Mouse (Mus musculus) Patski (cell line): ENCODE results near the gene Stat5a. TPM values are rescaled to one million over a fixed set of nuclear protein-coding genes. Genes with fewer than 3 reads are reported as not detected.

Experiments
- ATAC-seq: fragments of 100-300 bp; one replicate; pipeline ENCODE4 v1.8.0; 2021
- CTCF ChIA-PET: fragments of 350-600 bp; sonication (Branson Sonifier 250); formaldehyde crosslinking; loops from one replicate; lab custom pipeline; 2022; ENCODE audit warnings: inconsistent platforms; lab: Charles Lee
- POLR2A ChIA-PET: fragments of 350-600 bp; sonication (Branson Sonifier 250); formaldehyde crosslinking; loops from one replicate; lab custom pipeline; 2022; ENCODE audit warnings: antibody characterized with exemption, inconsistent platforms; lab: Charles Lee
- DNase-seq: peaks from one replicate; pipeline ENCODE4 v3.0.0-alpha.2; 2011; ENCODE audit warnings: low read depth, low spot score
- H3K27me3 ChIP-seq: fragments of 371-371 bp; one replicate; pipeline ENCODE4 v1.5.1; 2021
- CTCF ChIP-seq: fragments of 100-300 bp; IDR thresholded peaks from one replicate; pipeline ENCODE4 v1.5.1; 2021
- in situ Hi-C: fragments of 300-500 bp; cut with MboI; formaldehyde crosslinking; loops from 3 replicates; pipeline ENCODE4 v1.11.1; 2018; ENCODE audit warnings: low pct_unique_long_range_greater_than_20kb, mixed read lengths
- polyA plus RNA-seq: library from polyadenylated mRNA; unstranded; gene quantifications from one replicate; pipeline ENCODE4 v1.2.3, GENCODE M21; 2021

The Stat5a gene
- polyA plus RNA-seq, 1 experiment from 2014 or later = 14.4 TPM

- DNase-seq = no peak
- in situ Hi-C loops = no loop called here
- no peak for TF ChIP-seq CTCF
- H3K27me3 ChIP-seq = no peaks in the 10 kb centered on the region
- no peak for ATAC-seq
- ChIA-PET POLR2A (no interaction called here), CTCF (no interaction called here)
Observed at GRCm38 (mm10) chr11:100820047-100820446, 39.1 kb upstream of the Stat5a start.

- DNase-seq = no peak
- in situ Hi-C loops = no loop called here
- H3K27me3 ChIP-seq = no peaks in the 10 kb centered on the region
- ChIA-PET CTCF (interaction anchor here (1.0 to 1.6 kb wide), 2 partner anchors 8 to 11 kb away, joined by 3 to 5 read pairs; no protein-coding TSS in a partner anchor), POLR2A (interaction anchor here (1.6 kb wide), 1 partner anchor 13 kb away, joined by 5 read pairs; no protein-coding TSS in a partner anchor)
- TF ChIP-seq CTCF = no peak
- no peak for ATAC-seq
Observed at GRCm38 (mm10) chr11:100821605-100822220, 37.4 kb upstream of the Stat5a start.

GRCm38 (mm10) chr11:100822365-100822764, 36.8 kb upstream of the Stat5a start:
- ATAC-seq (no peak), DNase-seq (no peak)
- in situ Hi-C loops = no loop called here
- CTCF ChIA-PET = interaction anchor here (1.0 to 1.6 kb wide), 2 partner anchors 8 to 11 kb away, joined by 3 to 5 read pairs; no protein-coding TSS in a partner anchor
- TF ChIP-seq CTCF = no peak
- POLR2A ChIA-PET = interaction anchor here (1.6 kb wide), 1 partner anchor 12 kb away, joined by 5 read pairs; no protein-coding TSS in a partner anchor
- H3K27me3 ChIP-seq = no peaks in the 10 kb centered on the region

- ATAC-seq (no peak), DNase-seq (no peak)
- ChIA-PET CTCF (interaction anchor here (0.8 to 1.9 kb wide), 4 partner anchors 9 to 23 kb away, joined by 3 to 7 read pairs (median 4); no protein-coding TSS in a partner anchor), POLR2A (no interaction called here)
- no peaks in the 10 kb centered on the region for H3K27me3 ChIP-seq
- in situ Hi-C loops = no loop called here
- no peak for TF ChIP-seq CTCF
Observed at GRCm38 (mm10) chr11:100823543-100824313, 35.4 kb upstream of the Stat5a start.

- POLR2A ChIA-PET = no interaction called here
- no peak for TF ChIP-seq CTCF
- no peaks in the 10 kb centered on the region for H3K27me3 ChIP-seq
- CTCF ChIA-PET = interaction anchor here (1.0 to 2.4 kb wide), 5 partner anchors 8 to 24 kb away, joined by 3 to 8 read pairs (median 3); no protein-coding TSS in a partner anchor
- ATAC-seq (no peak), DNase-seq (no peak)
- in situ Hi-C loops = no loop called here
Observed at GRCm38 (mm10) chr11:100824496-100824895, 34.7 kb upstream of the Stat5a start.

GRCm38 (mm10) chr11:100825451-100825850, 33.7 kb upstream of the Stat5a start:
- no peak for DNase-seq
- ATAC-seq = no peak
- in situ Hi-C loops = no loop called here
- CTCF ChIA-PET = interaction anchor here (1.2 to 2.4 kb wide), 3 partner anchors 10 to 25 kb away, joined by 3 to 8 read pairs (median 7); no protein-coding TSS in a partner anchor
- POLR2A ChIA-PET = interaction anchor here (0.5 kb wide), 1 partner anchor 56 kb away, joined by 3 read pairs; no protein-coding TSS in a partner anchor
- H3K27me3 ChIP-seq = no peaks in the 10 kb centered on the region
- TF ChIP-seq CTCF = no peak

- ChIA-PET POLR2A (no interaction called here), CTCF (interaction anchor here (2.4 kb wide), 1 partner anchor 11 kb away, joined by 8 read pairs; no protein-coding TSS in a partner anchor)
- no peak for TF ChIP-seq CTCF
- in situ Hi-C loops = no loop called here
- DNase-seq (no peak), ATAC-seq (no peak)
- H3K27me3 ChIP-seq = no peaks in the 10 kb centered on the region
Observed at GRCm38 (mm10) chr11:100826161-100826866, 32.8 kb upstream of the Stat5a start.

GRCm38 (mm10) chr11:100828676-100829151, 30.4 kb upstream of the Stat5a start:
- no peaks in the 10 kb centered on the region for H3K27me3 ChIP-seq
- TF ChIP-seq CTCF = no peak
- ChIA-PET POLR2A (no interaction called here), CTCF (no interaction called here)
- DNase-seq (no peak), ATAC-seq (no peak)
- in situ Hi-C loops = no loop called here

GRCm38 (mm10) chr11:100829691-100830090, 29.5 kb upstream of the Stat5a start:
- in situ Hi-C loops = no loop called here
- CTCF ChIA-PET = no interaction called here
- no peaks in the 10 kb centered on the region for H3K27me3 ChIP-seq
- ATAC-seq = no peak
- no peak for TF ChIP-seq CTCF
- POLR2A ChIA-PET = no interaction called here
- DNase-seq = no peak

- TF ChIP-seq CTCF = no peak
- POLR2A ChIA-PET = no interaction called here
- DNase-seq (no peak), ATAC-seq (no peak)
- CTCF ChIA-PET = interaction anchor here (1.9 kb wide), 1 partner anchor 11 kb away, joined by 5 read pairs; no protein-coding TSS in a partner anchor
- H3K27me3 ChIP-seq = no peaks in the 10 kb centered on the region
- in situ Hi-C loops = no loop called here
Observed at GRCm38 (mm10) chr11:100831396-100831795, 27.8 kb upstream of the Stat5a start.
